Mouse (Mus musculus): Measurements from ENCODE around the gene Gm21750.
"Not testable (repeated sequence)": the region's sequence is repeated elsewhere in the genome, so short reads cannot be mapped to it uniquely, and the experiment has no call there.

Gene Gm21750

GRCm38 (mm10) chr14:73660925-73661324, at the start of gene Gm21750:
Gm21750 (plus strand) TSS chr14:73661225.
- not testable (repeated sequence) for DNase-seq

GRCm38 (mm10) chr14:73614961-73615360, 46.1 kb upstream of the Gm21750 start:
- DNase-seq = not testable (repeated sequence)

DNA sequence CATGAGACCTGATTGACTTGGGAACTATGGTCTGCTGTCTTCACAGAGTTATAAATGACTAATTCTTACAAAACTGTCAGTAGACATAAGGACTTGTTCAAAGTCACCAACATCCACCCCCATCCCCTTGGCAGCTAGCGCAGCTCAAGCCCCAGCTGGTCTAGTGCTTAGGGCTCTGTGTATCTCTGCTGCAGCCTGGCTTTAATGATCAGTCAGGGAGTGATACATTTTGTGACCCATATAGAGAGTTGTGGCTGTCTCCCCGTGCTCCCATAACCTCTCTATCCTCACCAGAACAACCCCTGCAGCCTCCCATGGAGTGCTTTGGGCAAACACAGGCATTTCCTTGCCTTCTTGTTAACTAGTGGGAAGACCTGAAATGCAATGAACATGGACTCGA, 40.1 kb upstream of the Gm21750 start:
- no peak for DNase-seq

- DNase-seq = no peak
Measured at GRCm38 (mm10) chr14:73622988-73623387, 38.0 kb upstream of the Gm21750 start.

- no peak for DNase-seq
Measured at GRCm38 (mm10) chr14:73625469-73625868, 35.6 kb upstream of the Gm21750 start.

DNA sequence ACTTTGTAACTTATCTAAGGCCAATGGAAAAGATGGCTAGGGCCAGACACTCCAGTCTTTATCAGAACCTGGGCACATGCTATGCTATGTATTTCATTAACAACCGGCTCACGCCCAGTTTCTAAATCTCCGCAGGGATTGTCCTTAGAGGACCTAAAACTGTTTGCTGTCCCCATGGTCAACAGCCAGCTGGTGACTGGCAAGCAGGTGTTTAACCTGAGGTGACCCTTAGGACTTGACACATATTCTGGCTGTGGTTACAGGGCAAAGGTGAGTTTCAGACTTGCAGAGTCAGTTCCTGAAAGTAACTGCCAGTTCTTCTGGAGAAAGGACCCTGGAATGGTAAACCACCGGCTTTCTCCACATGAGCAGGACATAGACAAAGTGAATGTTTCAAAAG, 29.5 kb upstream of the Gm21750 start:
- DNase-seq = no peak

- no peak for DNase-seq
Measured at GRCm38 (mm10) chr14:73632648-73633263, 28.3 kb upstream of the Gm21750 start.

- no peak for DNase-seq
Measured at GRCm38 (mm10) chr14:73634356-73634755, 26.7 kb upstream of the Gm21750 start.

DNA sequence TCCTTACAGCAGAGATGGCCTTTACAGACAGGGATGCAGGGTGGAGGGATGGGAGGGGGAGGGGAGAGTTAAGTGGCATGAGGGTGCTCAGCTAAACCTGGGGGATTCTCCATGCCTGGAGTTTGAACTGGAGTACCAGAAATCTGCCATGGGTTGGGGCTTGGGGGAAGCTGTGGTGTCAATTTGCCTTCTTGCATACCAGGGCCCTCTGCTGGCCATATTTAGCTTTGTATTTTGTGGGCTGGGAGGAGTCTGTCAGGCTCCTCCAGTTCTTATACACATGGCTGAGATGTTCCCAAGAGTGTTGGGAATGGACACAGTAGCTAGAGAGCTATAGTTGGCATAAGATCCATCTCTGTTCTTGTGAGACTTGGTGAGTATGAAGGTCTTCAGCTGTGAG, 23.6 kb upstream of the Gm21750 start:
- peak; percentile 21 for DNase-seq

DNA sequence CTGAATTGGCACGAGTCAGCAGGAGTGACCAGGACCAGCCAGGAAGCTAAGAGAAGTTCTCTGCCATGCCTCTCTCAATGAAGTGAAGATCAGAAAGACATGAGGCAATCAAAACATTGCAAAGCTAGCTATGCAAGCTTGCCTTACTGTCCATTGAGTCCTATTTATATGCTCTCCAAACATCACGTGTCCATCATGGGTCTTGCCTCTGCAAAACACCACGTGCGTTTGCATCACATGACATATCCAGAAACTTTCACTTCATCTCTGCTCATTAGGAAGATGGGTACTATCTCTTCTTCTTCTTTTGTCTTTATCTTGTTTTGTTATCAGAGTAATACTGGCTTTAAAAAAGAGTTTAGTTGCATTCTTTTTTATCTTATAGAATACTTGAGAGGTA, 10.8 kb upstream of the Gm21750 start:
- no peak for DNase-seq

- DNase-seq = no peak
Measured at GRCm38 (mm10) chr14:73670091-73670490, 9.1 kb downstream of the Gm21750 start.

GRCm38 (mm10) chr14:73687726-73688125, 26.7 kb downstream of the Gm21750 start:
- DNase-seq = no peak

- DNase-seq = no peak
Measured at GRCm38 (mm10) chr14:73688427-73688826, 27.4 kb downstream of the Gm21750 start.

DNA sequence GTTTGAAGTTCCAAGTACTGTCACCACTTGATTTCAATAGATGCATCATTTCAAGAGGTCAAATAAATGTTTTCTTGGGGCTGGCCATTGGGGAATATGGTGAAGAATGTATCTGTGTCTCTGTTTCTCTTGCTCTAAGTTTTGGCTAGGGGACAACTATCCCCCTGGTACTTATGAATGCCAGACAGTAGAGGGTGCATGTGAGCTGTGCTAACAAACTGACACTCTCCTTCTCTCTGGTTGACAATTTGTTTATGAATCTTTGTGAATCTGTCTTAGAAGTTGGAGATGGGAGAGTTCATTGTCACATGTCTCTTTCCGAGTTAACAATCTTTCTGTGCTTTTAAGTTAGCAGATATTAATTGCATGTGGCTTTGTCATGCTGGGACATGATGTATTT, 39.2 kb downstream of the Gm21750 start:
- DNase-seq = no peak

- DNase-seq = no peak
Measured at GRCm38 (mm10) chr14:73709412-73710110, 48.5 kb downstream of the Gm21750 start.

Data from thymus, postnatal 4 days (tissue).